Mouse (Mus musculus) heart, postnatal 0 days (tissue): ENCODE data around the gene Hoga1. TPM values are rescaled to one million over a fixed set of nuclear protein-coding genes. Genes with fewer than 3 reads are reported as not detected.

Experiments
- ATAC-seq: fragments of 200-750 bp; cut with Nextera tagmentation; 2 replicates; pipeline ENCODE4 v1.8.0; 2017; ENCODE audit warnings: low read depth, moderate number of reproducible peaks, moderate library complexity; ENCODE audit not compliant: insufficient read depth
- DNase-seq: peaks from one replicate; pipeline ENCODE4 v3.0.0-alpha.2; 2016; ENCODE audit warnings: low spot score
- H3K27ac ChIP-seq: fragments of 300-500 bp; sonication (generic); 2 replicates; pipeline ENCODE4 v1.5.1; 2014; ENCODE audit warnings: low read depth, mild to moderate bottlenecking
- H3K27me3 ChIP-seq: fragments of 300-500 bp; sonication (generic); 2 replicates; pipeline ENCODE4 v1.6.1; 2014; ENCODE audit warnings: low read length, mixed read lengths; ENCODE audit not compliant: control insufficient read depth, insufficient read depth
- H3K36me3 ChIP-seq: fragments of 300-500 bp; sonication (generic); replicated peaks from 2 replicates; pipeline ENCODE4 v1.6.1; 2014; ENCODE audit warnings: low read length, mixed read lengths; ENCODE audit not compliant: control insufficient read depth, insufficient read depth
- H3K4me1 ChIP-seq: fragments of 300-500 bp; sonication (generic); 2 replicates; pipeline ENCODE4 v1.6.1; 2014; ENCODE audit warnings: antibody characterized with exemption; ENCODE audit not compliant: control insufficient read depth, insufficient read depth
- H3K4me2 ChIP-seq: fragments of 300-500 bp; sonication (generic); 2 replicates; pipeline ENCODE4 v1.6.1; 2014; ENCODE audit warnings: low read depth, mild to moderate bottlenecking, low read length, moderate library complexity
- H3K4me3 ChIP-seq: fragments of 300-500 bp; sonication (generic); 2 replicates; pipeline ENCODE4 v1.5.1; 2014; ENCODE audit warnings: low read depth, low read length
- H3K9ac ChIP-seq: fragments of 300-500 bp; sonication (generic); replicated peaks from 2 replicates; pipeline ENCODE4 v1.6.1; 2014; ENCODE audit warnings: low read depth, low read length, mixed read lengths
- H3K9me3 ChIP-seq: fragments of 300-500 bp; sonication (generic); replicated peaks from 2 replicates; pipeline ENCODE4 v1.6.1; 2016; ENCODE audit warnings: low read length; ENCODE audit not compliant: control insufficient read depth
- CTCF ChIP-seq: IDR thresholded peaks from 2 replicates; pipeline ENCODE4 v1.5.1; 2016; ENCODE audit warnings: antibody characterized with exemption, control low read depth, low read depth
- EP300 ChIP-seq: IDR thresholded peaks from 2 replicates; pipeline ENCODE4 v1.6.1; 2016; ENCODE audit warnings: antibody characterized with exemption, low read depth
- WGBS: fragments of 180-500 bp; shearing (Covaris S2); extraction: QIAGEN DNeasy Blood & Tissue Kit; methylation state at CpG from one replicate; pipeline ENCODE4 v1.1.7; 2014; 5-methylcytosine and 5-hydroxymethylcytosine counted together
- polyA plus RNA-seq: library from polyadenylated mRNA; unstranded; fragments of >200 nt; fragmentation: Nextera tagmentation; extraction: Ambion mirVana; gene quantifications from 2 replicates; pipeline ENCODE4 v1.2.1, GENCODE M21; 2015
- total RNA-seq: library from RNA; depleted of rRNA; stranded (reverse); fragments of >200 nt; gene quantifications from 2 replicates; pipeline ENCODE4 v1.2.3, GENCODE M21; 2014; ENCODE audit warnings: low replicate concordance; rRNA removed

Gene Hoga1
- total and polyA plus RNA-seq, 2 experiments from 2014 or later, result 1.3 to 1.4 TPM

GRCm38 (mm10) chr19:42099406-42099805, 54.0 kb downstream of the Hoga1 start:
- Histone ChIP-seq H3K4me2 (no peak overlapping the region), H3K27me3 (no peaks in the 10 kb centered on the region), H3K4me3 (no peak overlapping the region), H3K4me1 (no peaks in the 10 kb centered on the region), H3K27ac (no peak overlapping the region), H3K9me3 (no peaks in the 10 kb centered on the region), H3K36me3 (peaks cover 24% of the 10 kb centered on the region; the same call in 1 of the 2 replicates), H3K9ac (no peak overlapping the region)
- TF ChIP-seq CTCF, result no peak
- DNase-seq (no peak), ATAC-seq (no peak)
- WGBS, result 85% methylated on average over 3 of the region's 3 CpGs

DNA sequence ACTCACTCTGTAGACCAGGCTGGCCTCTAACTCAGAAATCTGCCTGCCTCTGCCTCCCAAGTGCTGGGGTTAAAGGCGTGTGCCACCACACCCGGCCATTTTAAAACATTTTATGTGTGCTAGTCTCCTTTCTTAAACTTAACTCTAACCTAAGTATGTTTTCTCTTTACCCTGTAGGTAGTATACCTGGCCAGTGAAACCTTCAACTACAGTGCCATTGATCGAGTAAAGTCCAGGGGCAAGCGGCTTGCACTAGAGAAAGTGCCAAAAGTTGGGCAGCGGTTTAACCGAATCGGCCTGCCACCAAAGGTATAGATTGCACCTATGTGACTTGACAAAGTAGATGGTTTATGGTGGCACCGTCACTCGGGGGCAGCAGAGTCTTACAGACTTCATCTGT, 59.3 kb downstream of the Hoga1 start:
- Histone ChIP-seq H3K9ac (no peak overlapping the region), H3K36me3 (peaks cover 32% of the 10 kb centered on the region), H3K4me3 (no peak overlapping the region), H3K27ac (no peak overlapping the region), H3K27me3 (no peaks in the 10 kb centered on the region), H3K4me1 (no peaks in the 10 kb centered on the region), H3K9me3 (no peaks in the 10 kb centered on the region), H3K4me2 (no peak overlapping the region)
- 92% methylated on average over 9 of the region's 9 CpGs for WGBS
- TF ChIP-seq CTCF (no peak), EP300 (no peak)
- DNase-seq, result no peak
- no peak for ATAC-seq

DNA sequence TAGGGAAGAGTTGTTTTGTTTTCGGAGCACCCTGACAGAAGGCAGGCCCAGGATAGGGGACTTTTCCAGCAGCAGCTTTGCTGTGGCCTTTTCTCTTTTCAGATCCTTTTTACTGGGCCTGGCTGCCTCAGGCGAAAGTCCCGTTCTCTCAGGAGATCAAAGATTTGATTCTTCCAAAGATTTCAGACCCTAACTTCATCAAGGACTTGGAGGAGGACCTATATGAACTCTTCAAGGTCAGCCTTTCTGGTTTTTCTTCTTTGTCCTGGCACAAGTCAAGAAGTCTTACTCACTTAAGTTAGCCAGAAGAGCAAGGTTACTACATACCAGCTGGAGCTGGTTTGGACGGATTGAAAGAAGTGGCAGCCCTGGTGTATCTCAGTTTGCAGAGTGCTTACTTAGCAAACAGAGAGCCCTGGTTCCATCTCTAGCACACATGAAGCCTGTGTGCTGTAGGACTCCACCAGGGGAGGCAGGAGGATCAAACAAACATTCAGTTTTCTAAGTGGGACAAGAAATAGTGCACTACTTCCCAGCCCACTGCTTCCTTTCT, 70.4 kb downstream of the Hoga1 start:
- H3K4me3 ChIP-seq, result no peak overlapping the region
- no peaks in the 10 kb centered on the region for H3K27me3 ChIP-seq
- ATAC-seq (no peak), DNase-seq (no peak)
- no peak for TF ChIP-seq CTCF
- TF ChIP-seq EP300, result no peak
- no peaks in the 10 kb centered on the region for H3K4me1 ChIP-seq
- no peak overlapping the region for H3K27ac ChIP-seq
- H3K36me3 ChIP-seq, result peaks cover 49% of the 10 kb centered on the region
- H3K4me2 ChIP-seq, result no peak overlapping the region
- no peak overlapping the region for H3K9ac ChIP-seq
- no peaks in the 10 kb centered on the region for H3K9me3 ChIP-seq
- WGBS, result 89% methylated on average over 4 of the region's 4 CpGs

GRCm38 (mm10) chr19:42118142-42118541, 72.7 kb downstream of the Hoga1 start:
- H3K27ac ChIP-seq, result no peak overlapping the region
- H3K4me3 ChIP-seq, result no peak overlapping the region
- H3K9me3 ChIP-seq, result no peaks in the 10 kb centered on the region
- ATAC-seq (no peak), DNase-seq (no peak)
- H3K4me2 ChIP-seq, result no peak overlapping the region
- H3K27me3 ChIP-seq, result no peaks in the 10 kb centered on the region
- H3K9ac ChIP-seq, result no peak overlapping the region
- WGBS, result 95% methylated on average over 9 of the region's 9 CpGs
- peaks cover 65% of the 10 kb centered on the region for H3K36me3 ChIP-seq
- TF ChIP-seq CTCF (no peak), EP300 (no peak)
- no peaks in the 10 kb centered on the region for H3K4me1 ChIP-seq

GRCm38 (mm10) chr19:42118596-42118995, 73.2 kb downstream of the Hoga1 start:
- no peak overlapping the region for H3K27ac ChIP-seq
- H3K4me3 ChIP-seq, result no peak overlapping the region
- no peaks in the 10 kb centered on the region for H3K27me3 ChIP-seq
- peaks cover 69% of the 10 kb centered on the region for H3K36me3 ChIP-seq
- 77% methylated on average over 5 of the region's 5 CpGs for WGBS
- H3K9me3 ChIP-seq, result no peaks in the 10 kb centered on the region
- H3K9ac ChIP-seq, result no peak overlapping the region
- H3K4me1 ChIP-seq, result no peaks in the 10 kb centered on the region
- ATAC-seq (no peak), DNase-seq (no peak)
- TF ChIP-seq EP300 (no peak), CTCF (no peak)
- H3K4me2 ChIP-seq, result no peak overlapping the region

DNA sequence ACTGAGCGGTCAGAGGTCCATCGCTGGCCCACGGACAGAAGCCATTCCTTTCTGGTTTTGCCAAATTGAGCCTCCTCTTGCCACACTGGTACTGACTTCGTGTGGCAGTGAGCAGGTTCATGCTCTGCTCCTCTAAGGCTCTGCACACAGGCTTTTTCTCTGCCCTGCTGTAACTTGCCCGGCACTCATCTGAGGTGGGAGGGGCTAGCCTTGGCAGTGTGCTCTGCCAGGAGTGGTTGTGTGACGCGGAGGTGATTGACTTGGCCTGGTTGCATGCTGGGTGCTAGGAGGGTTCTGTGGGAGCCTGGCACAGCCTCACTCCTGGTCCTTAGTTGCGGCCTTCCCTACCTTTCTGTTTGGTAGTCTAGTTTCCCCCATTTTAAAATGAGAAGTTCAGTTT, 75.0 kb downstream of the Hoga1 start:
- no peak for DNase-seq

More for the DNA sequence above, 75.0 kb downstream of the Hoga1 start:
- WGBS, result 81% methylated on average over 8 of the region's 8 CpGs
- TF ChIP-seq CTCF, result no peak
- no peak for TF ChIP-seq EP300
- Histone ChIP-seq H3K4me1 (no peaks in the 10 kb centered on the region), H3K9me3 (no peaks in the 10 kb centered on the region), H3K27ac (no peak overlapping the region), H3K27me3 (no peaks in the 10 kb centered on the region), H3K36me3 (peaks cover 75% of the 10 kb centered on the region), H3K4me3 (no peak overlapping the region), H3K4me2 (no peak overlapping the region), H3K9ac (no peak overlapping the region)
- no peak for ATAC-seq

Other genes with a start within 250 kb of the Hoga1 start
- gene Arhgap19, start 243.6 kb upstream of the Hoga1 start, total RNA-seq, result 11.1 and 13.2 TPM in 2 replicates
- 2.4 and 2.7 TPM in 2 replicates for gene Arhgap19, start 243.6 kb upstream of the Hoga1 start, polyA plus RNA-seq
- 2.1 and 5.9 TPM in 2 replicates for gene Frat1, start 215.6 kb upstream of the Hoga1 start, total RNA-seq
- 3.4 and 5.2 TPM in 2 replicates for gene Frat1, start 215.6 kb upstream of the Hoga1 start, polyA plus RNA-seq
- gene Frat2, start 197.5 kb upstream of the Hoga1 start, total RNA-seq, result 5.6 and 8.7 TPM in 2 replicates
- 1.4 and 1.9 TPM in 2 replicates for gene Frat2, start 197.5 kb upstream of the Hoga1 start, polyA plus RNA-seq
- 4.5 and 7.7 TPM in 2 replicates for gene Rrp12, start 149.4 kb upstream of the Hoga1 start, total RNA-seq
- gene Rrp12, start 149.4 kb upstream of the Hoga1 start, polyA plus RNA-seq, result 4.8 and 7.7 TPM in 2 replicates
- gene Pgam1, start 133.7 kb upstream of the Hoga1 start, total RNA-seq, result 290 and 335 TPM in 2 replicates
- 196 and 199 TPM in 2 replicates for gene Pgam1, start 133.7 kb upstream of the Hoga1 start, polyA plus RNA-seq
- gene Exosc1, start 112.2 kb upstream of the Hoga1 start, total RNA-seq, result 1.7 and 14.9 TPM in 2 replicates
- 32.1 and 32.6 TPM in 2 replicates for gene Exosc1, start 112.2 kb upstream of the Hoga1 start, polyA plus RNA-seq
- 44.3 and 53.2 TPM in 2 replicates for gene Zdhhc16, start 112.1 kb upstream of the Hoga1 start, total RNA-seq
- 37.3 and 38.3 TPM in 2 replicates for gene Zdhhc16, start 112.1 kb upstream of the Hoga1 start, polyA plus RNA-seq
- 34.9 and 39.3 TPM in 2 replicates for gene Mms19, start 64.5 kb upstream of the Hoga1 start, total RNA-seq
- gene Mms19, start 64.5 kb upstream of the Hoga1 start, polyA plus RNA-seq, result 11.5 and 13.1 TPM in 2 replicates
- 29.6 and 38.7 TPM in 2 replicates for gene Ubtd1, start 63.8 kb upstream of the Hoga1 start, total RNA-seq
- 21.9 and 24.8 TPM in 2 replicates for gene Ubtd1, start 63.8 kb upstream of the Hoga1 start, polyA plus RNA-seq
- gene Ankrd2, start 9.6 kb upstream of the Hoga1 start, total RNA-seq, result not detected in 2 replicates
- gene Ankrd2, start 9.6 kb upstream of the Hoga1 start, polyA plus RNA-seq, result 0.14 TPM in 2 replicates
- 0.15 TPM in 1 of 2 replicates, not detected in the other for gene 4933411K16Rik, start 6.6 kb downstream of the Hoga1 start, total RNA-seq
- not detected in 2 replicates for gene 4933411K16Rik, start 6.6 kb downstream of the Hoga1 start, polyA plus RNA-seq
- gene Morn4, start 40.7 kb downstream of the Hoga1 start, total RNA-seq, result 1.7 and 2.3 TPM in 2 replicates
- 5.2 and 5.7 TPM in 2 replicates for gene Morn4, start 40.7 kb downstream of the Hoga1 start, polyA plus RNA-seq
- 6.7 and 6.9 TPM in 2 replicates for gene Pi4k2a, start 44.9 kb downstream of the Hoga1 start, total RNA-seq
- 12.6 and 13.4 TPM in 2 replicates for gene Pi4k2a, start 44.9 kb downstream of the Hoga1 start, polyA plus RNA-seq
- gene Avpi1, start 83.4 kb downstream of the Hoga1 start, total RNA-seq, result 39.9 and 52.6 TPM in 2 replicates
- gene Avpi1, start 83.4 kb downstream of the Hoga1 start, polyA plus RNA-seq, result 43.0 and 46.0 TPM in 2 replicates
- gene Marveld1, start 101.8 kb downstream of the Hoga1 start, total RNA-seq, result 35.0 and 44.6 TPM in 2 replicates
- gene Marveld1, start 101.8 kb downstream of the Hoga1 start, polyA plus RNA-seq, result 7.2 and 8.6 TPM in 2 replicates
- 20.4 and 27.2 TPM in 2 replicates for gene Zfyve27, start 118.3 kb downstream of the Hoga1 start, total RNA-seq
- 16.2 and 18.3 TPM in 2 replicates for gene Zfyve27, start 118.3 kb downstream of the Hoga1 start, polyA plus RNA-seq
- 2.3 and 4.9 TPM in 2 replicates for gene Sfrp5, start 156.6 kb downstream of the Hoga1 start, total RNA-seq
- 1.7 and 1.8 TPM in 2 replicates for gene Sfrp5, start 156.6 kb downstream of the Hoga1 start, polyA plus RNA-seq
- gene Golga7b, start 202.0 kb downstream of the Hoga1 start, total RNA-seq, result not detected in 2 replicates
- gene Golga7b, start 202.0 kb downstream of the Hoga1 start, polyA plus RNA-seq, result 0.23 and 0.30 TPM in 2 replicates